Mouse (Mus musculus): ENCODE data around the gene Podxl.

DNA sequence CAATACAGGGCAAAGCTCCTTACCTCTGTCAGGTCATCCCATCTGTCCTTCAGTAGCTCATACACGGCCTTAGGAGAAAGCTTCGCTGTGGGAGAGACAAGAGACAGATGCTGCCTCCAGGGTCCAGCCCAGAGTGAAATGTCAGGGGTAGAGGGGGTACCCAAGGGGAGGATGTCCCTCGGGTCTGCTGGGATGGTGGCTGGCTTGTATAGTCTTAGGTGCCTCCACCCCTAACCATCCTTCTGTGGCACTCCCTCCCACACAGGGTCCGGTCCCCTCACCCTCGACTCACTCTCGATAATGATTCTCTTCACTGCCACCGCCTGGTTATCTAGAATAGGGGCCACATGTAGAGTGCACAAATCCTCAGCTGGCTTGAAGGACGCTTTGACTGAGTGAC lies 39.1 kb downstream of the Podxl start:
- TF ChIP-seq CTCF (IDR thresholded peaks at IDR 0.05) (no peak), POLR2A (IDR thresholded peaks at IDR 0.05; ENCODE audit: insufficient read depth, low read depth, low read length) (no peak)

Measured in heart, adult 2 months (tissue).